In genomic region chr11:113630642-113631041, GRCm38 (mm10) we compare ENCODE assay signal across 13 mouse cellular contexts. TPM values are rescaled to one million over a fixed set of nuclear protein-coding genes. Genes with fewer than 3 reads are reported as not detected.
DNase-seq lines count a peak whose midpoint lies in the region; ATAC-seq and TF ChIP-seq lines count a peak whose summit lies in the region.
"Had no signal": no experiment of that assay in that cellular context is flagged by ENCODE, and none has a peak within 500 bp of the region (broad histone marks: within the 10 kb centered on the region; RNA-seq: fewer than 3 reads in every experiment).

No protein-coding gene starts in this region.

- no peak overlapping the region for H3K4me3 ChIP-seq in gastrocnemius, adult 2 months
- no peak overlapping the region for H3K4me3 ChIP-seq in lung, embryonic 14.5 days (ENCODE audit: low read depth, low read length)
- no peak overlapping the region for H3K4me3 ChIP-seq in thymus, adult 2 months (ENCODE audit: control insufficient read depth, insufficient read depth, low read length)
- H3K4me3 ChIP-seq: embryonic facial prominence, embryonic 12.5 days; hindbrain, embryonic 15.5 days; limb, embryonic 13.5 days; neural tube, embryonic 13.5 days had no signal

- intact Hi-C loops in gastrocnemius, adult 2 months (cut with DNase I): no loop called here
- intact Hi-C loops in gastrocnemius, postnatal 14 days (cut with DNase I; ENCODE audit: low total_unique reads): no loop called here

- H3K36me3 ChIP-seq in lung, embryonic 14.5 days (ENCODE audit: insufficient read depth): no peaks in the 10 kb centered on the region
- no peaks in the 10 kb centered on the region for H3K36me3 ChIP-seq in thymus, adult 2 months (ENCODE audit: control insufficient read depth, insufficient read depth, low read length)
- H3K36me3 ChIP-seq: embryonic facial prominence, embryonic 12.5 days; hindbrain, embryonic 15.5 days; limb, embryonic 13.5 days; neural tube, embryonic 13.5 days had no signal

- TF ChIP-seq POLR2A in thymus, adult 2 months (IDR thresholded peaks at IDR 0.05; ENCODE audit: control insufficient read depth, extremely low read depth, insufficient read depth, low read length, poor library complexity): no peak

- H3K27ac ChIP-seq in gastrocnemius, adult 2 months: no peak overlapping the region
- H3K27ac ChIP-seq in lung, embryonic 14.5 days (ENCODE audit: low read depth): no peak overlapping the region
- no peak overlapping the region for H3K27ac ChIP-seq in thymus, adult 2 months (ENCODE audit: control insufficient read depth, insufficient read depth, low read length)
- H3K27ac ChIP-seq: embryonic facial prominence, embryonic 12.5 days; hindbrain, embryonic 15.5 days; limb, embryonic 13.5 days; neural tube, embryonic 13.5 days had no signal

- WGBS in lung, embryonic 14.5 days: 48% methylated on average over 7 of the region's 7 CpGs
- WGBS in thymus, adult 2 months: 65% methylated on average over 7 of the region's 7 CpGs

- H3K9ac ChIP-seq in lung, embryonic 14.5 days: no peak overlapping the region
- H3K9ac ChIP-seq: embryonic facial prominence, embryonic 12.5 days; hindbrain, embryonic 15.5 days; limb, embryonic 13.5 days; neural tube, embryonic 13.5 days had no signal

- no peaks in the 10 kb centered on the region for H3K27me3 ChIP-seq in lung, embryonic 14.5 days (ENCODE audit: insufficient read depth, low read length)
- no peaks in the 10 kb centered on the region for H3K27me3 ChIP-seq in thymus, adult 2 months (ENCODE audit: control insufficient read depth, insufficient read depth, low read length)
- H3K27me3 ChIP-seq: embryonic facial prominence, embryonic 12.5 days; hindbrain, embryonic 15.5 days; neural tube, embryonic 13.5 days had no signal

- ATAC-seq in lung, embryonic 14.5 days (ENCODE audit: insufficient read depth): no peak

- no peak for DNase-seq in gastrocnemius, adult 2 months
- DNase-seq in gastrocnemius, postnatal 14 days: no peak
- DNase-seq in lung, embryonic 14.5 days: peak; percentile 57
- DNase-seq in lung, adult 18-20 months: no peak
- peak; percentile 26 for DNase-seq in Muller cell, postnatal 12 days (ENCODE audit: inconsistent ontology term)
- peak; percentile 48 for DNase-seq in retina, postnatal 1 day
- no peak for DNase-seq in thymus, adult 2 months
- DNase-seq in right cerebral cortex, postnatal 36 days (ENCODE audit: low spot score in 2 of 2): no peak
- DNase-seq: right cerebral cortex, postnatal 14 days had no signal

- H3K4me2 ChIP-seq in lung, embryonic 14.5 days: no peak overlapping the region
- H3K4me2 ChIP-seq: embryonic facial prominence, embryonic 12.5 days; hindbrain, embryonic 15.5 days; limb, embryonic 13.5 days; neural tube, embryonic 13.5 days had no signal

- H3K9me3 ChIP-seq in lung, embryonic 14.5 days (ENCODE audit: low read depth, low read length): no peaks in the 10 kb centered on the region
- H3K9me3 ChIP-seq: embryonic facial prominence, embryonic 12.5 days; hindbrain, embryonic 15.5 days; limb, embryonic 13.5 days; neural tube, embryonic 13.5 days had no signal

- H3K4me1 ChIP-seq in lung, embryonic 14.5 days (ENCODE audit: insufficient read depth): 0 out of 2 replicates have a peak, but pooled peaks cover 3% of the 10 kb centered on the region
- H3K4me1 ChIP-seq in thymus, adult 2 months (replicated peaks; ENCODE audit: control insufficient read depth, insufficient read depth, low read length): no peaks in the 10 kb centered on the region
- H3K4me1 ChIP-seq: embryonic facial prominence, embryonic 12.5 days; hindbrain, embryonic 15.5 days; limb, embryonic 13.5 days; neural tube, embryonic 13.5 days had no signal

- TF ChIP-seq CTCF in gastrocnemius, adult 2 months (IDR thresholded peaks at IDR 0.05): peak; percentile 36; the same call in 1 of the 2 replicates
- TF ChIP-seq CTCF in lung, embryonic 14.5 days (IDR thresholded peaks at IDR 0.05; ENCODE audit: low read depth): peak; percentile 54
- no peak for TF ChIP-seq CTCF in thymus, adult 2 months (IDR thresholded peaks at IDR 0.05; ENCODE audit: borderline replicate concordance, control insufficient read depth, extremely low read depth, insufficient read depth, low read length, poor library complexity)

RNA-seq across cellular contexts. Expression of gene Sstr2, which starts 11.5 kb away (rescaled TPM):
- total RNA-seq in gastrocnemius, adult 2 months (2021): not detected
- total RNA-seq in gastrocnemius, postnatal 14 days (2021): not detected
- 1.4 and 2.0 TPM in 2 replicates for polyA plus RNA-seq in lung, embryonic 14.5 days (2014; fragmentation: Nextera tagmentation; extraction: Ambion mirVana)
- 4.9 and 6.7 TPM in 2 replicates for polyA plus RNA-seq in thymus, adult 2 months (2012; rRNA removed)

RNA-seq across cellular contexts. Expression of gene Cog1, which starts 18.3 kb away (rescaled TPM):
- 10 to 100 TPM; 18.5 to 19.1 TPM for total RNA-seq in gastrocnemius, adult 2 months (2021)
- total RNA-seq in gastrocnemius, postnatal 14 days (2021): 10 to 100 TPM; 21.2 to 22.9 TPM
- 28.4 and 28.8 TPM in 2 replicates for polyA plus RNA-seq in lung, embryonic 14.5 days (2014; fragmentation: Nextera tagmentation; extraction: Ambion mirVana)
- 66.4 and 67.4 TPM in 2 replicates for polyA plus RNA-seq in thymus, adult 2 months (2012; rRNA removed)

RNA-seq across cellular contexts. Expression of gene Slc39a11, which starts 19.2 kb away (rescaled TPM):
- total RNA-seq in gastrocnemius, adult 2 months (2021): 1 to 10 TPM; 1.8 to 3.0 TPM
- 1 to 10 TPM; 3.6 TPM for total RNA-seq in gastrocnemius, postnatal 14 days (2021)
- 19.6 and 21.8 TPM in 2 replicates for polyA plus RNA-seq in lung, embryonic 14.5 days (2014; fragmentation: Nextera tagmentation; extraction: Ambion mirVana)
- 18.0 and 19.0 TPM in 2 replicates for polyA plus RNA-seq in thymus, adult 2 months (2012; rRNA removed)

RNA-seq across cellular contexts. Expression of gene Fam104a, which starts 53.3 kb away (rescaled TPM):
- 10 to 100 TPM; 29.0 to 33.0 TPM for total RNA-seq in gastrocnemius, adult 2 months (2021)
- 10 to 100 TPM; 28.4 to 31.3 TPM for total RNA-seq in gastrocnemius, postnatal 14 days (2021)
- 46.6 and 52.0 TPM in 2 replicates for polyA plus RNA-seq in lung, embryonic 14.5 days (2014; fragmentation: Nextera tagmentation; extraction: Ambion mirVana)
- polyA plus RNA-seq in thymus, adult 2 months (2012; rRNA removed): 44.7 and 51.6 TPM in 2 replicates

RNA-seq across cellular contexts. Expression of gene D11Wsu47e, which starts 53.6 kb away (rescaled TPM):
- total RNA-seq in gastrocnemius, adult 2 months (2021): 1 to 10 TPM; 4.5 to 6.3 TPM
- total RNA-seq in gastrocnemius, postnatal 14 days (2021): 1 to 10 TPM; 5.0 to 7.5 TPM
- polyA plus RNA-seq in lung, embryonic 14.5 days (2014; fragmentation: Nextera tagmentation; extraction: Ambion mirVana): 20.9 and 22.9 TPM in 2 replicates
- 13.6 TPM in 2 replicates for polyA plus RNA-seq in thymus, adult 2 months (2012; rRNA removed)

Comparison
In these comparisons a context has a peak if more than half of its experiments do, and no peak if none do; other contexts are left out.
1. DNase-seq: peak in lung, embryonic 14.5 days (single experiment), Muller cell, postnatal 12 days (single experiment) and retina, postnatal 1 day (single experiment); none in gastrocnemius, adult 2 months (single experiment), gastrocnemius, postnatal 14 days (single experiment), lung, adult 18-20 months (0 of 2), thymus, adult 2 months (single experiment) and right cerebral cortex, postnatal 36 days (0 of 2).